Mouse (Mus musculus) kidney, postnatal 0 days (tissue): ENCODE measurements at regions not wholly inside any gene's neighbourhood (a gene's known extent, or its start where the extent isn't known, plus 50 kb on each side); places are given as distances from the start of the nearest gene placed in this dataset.
A peak's percentile ranks its signal among the peaks of the same experiment; 100 is the strongest.

Source experiments
- ATAC-seq: fragments of 200-750 bp; cut with Nextera tagmentation; replicated peaks from 2 replicates; pipeline ENCODE4 v1.8.0; 2017; ENCODE audit warnings: low read depth, moderate number of reproducible peaks, moderate TSS enrichment, moderate library complexity; ENCODE audit not compliant: low FRiP score
- DNase-seq: peaks from one replicate; pipeline ENCODE4 v3.0.0-alpha.2; 2016; ENCODE audit warnings: low spot score
- H3K27ac ChIP-seq: fragments of 300-500 bp; sonication (generic); 2 replicates; pipeline ENCODE4 v1.5.1; 2014; ENCODE audit warnings: mild to moderate bottlenecking
- H3K27me3 ChIP-seq: fragments of 300-500 bp; sonication (generic); 2 replicates; pipeline ENCODE4 v1.6.1; 2014; ENCODE audit warnings: low read length, mixed read lengths; ENCODE audit not compliant: insufficient read depth
- H3K36me3 ChIP-seq: fragments of 300-500 bp; sonication (generic); 2 replicates; pipeline ENCODE4 v1.6.1; 2014; ENCODE audit warnings: low read length, mixed read lengths; ENCODE audit not compliant: insufficient read depth
- H3K4me1 ChIP-seq: fragments of 300-500 bp; sonication (generic); replicated peaks from 2 replicates; pipeline ENCODE4 v1.6.1; 2014; ENCODE audit warnings: antibody characterized with exemption, low read length, mixed read lengths; ENCODE audit not compliant: insufficient read depth
- H3K4me2 ChIP-seq: fragments of 300-500 bp; sonication (generic); 2 replicates; pipeline ENCODE4 v1.6.1; 2014; ENCODE audit warnings: mild to moderate bottlenecking, low read length, moderate library complexity, mixed read lengths
- H3K4me3 ChIP-seq: fragments of 300-500 bp; sonication (generic); replicated peaks from 2 replicates; pipeline ENCODE4 v1.5.1; 2014; ENCODE audit warnings: low read depth, low read length
- H3K9ac ChIP-seq: fragments of 300-500 bp; sonication (generic); 2 replicates; pipeline ENCODE4 v1.6.1; 2014; ENCODE audit warnings: low read depth, low read length
- H3K9me3 ChIP-seq: fragments of 300-500 bp; sonication (generic); replicated peaks from 2 replicates; pipeline ENCODE4 v1.6.1; 2016; ENCODE audit warnings: low read length, inconsistent platforms, mixed read lengths
- CTCF ChIP-seq: IDR thresholded peaks from 2 replicates; pipeline ENCODE4 v1.5.1; 2016; ENCODE audit warnings: antibody characterized with exemption, low read depth, mild to moderate bottlenecking, moderate library complexity
- WGBS: fragments of 180-500 bp; shearing (Covaris S2); extraction: QIAGEN DNeasy Blood & Tissue Kit; methylation state at CpG from one replicate; pipeline ENCODE4 v1.1.7; 2014; 5-methylcytosine and 5-hydroxymethylcytosine counted together

DNA sequence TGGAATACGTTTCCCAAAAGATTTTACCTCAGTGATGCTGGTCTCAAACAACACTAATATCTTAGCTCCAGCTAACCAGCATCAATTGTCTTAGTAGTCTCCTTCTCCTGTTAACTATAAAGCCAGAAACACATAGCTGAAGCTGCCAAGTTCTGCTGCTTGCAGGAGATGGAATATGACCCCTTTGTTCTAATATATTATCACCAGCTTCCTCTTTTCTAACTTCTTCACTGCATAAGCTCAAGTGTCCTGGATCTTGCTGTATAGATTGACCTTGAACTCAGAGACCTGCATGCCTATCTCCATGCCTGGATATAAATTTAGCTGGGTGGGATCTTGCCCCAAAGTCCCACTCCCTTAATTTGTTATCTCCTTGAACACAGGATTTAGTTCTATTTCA, 94.8 kb downstream of the Rbm46 start:
- no peaks in the 10 kb centered on the region for H3K9me3 ChIP-seq
- no peaks in the 10 kb centered on the region for H3K36me3 ChIP-seq
- TF ChIP-seq CTCF: no peak
- no peak for ATAC-seq
- H3K27me3 ChIP-seq: no peaks in the 10 kb centered on the region
- WGBS: 68% methylated on average over 1 of the region's 1 CpGs
- DNase-seq: no peak
- H3K4me2 ChIP-seq: no peak overlapping the region
- H3K4me1 ChIP-seq: no peaks in the 10 kb centered on the region
- H3K27ac ChIP-seq: no peak overlapping the region
- H3K9ac ChIP-seq: no peak overlapping the region
- H3K4me3 ChIP-seq: no peak overlapping the region

DNA sequence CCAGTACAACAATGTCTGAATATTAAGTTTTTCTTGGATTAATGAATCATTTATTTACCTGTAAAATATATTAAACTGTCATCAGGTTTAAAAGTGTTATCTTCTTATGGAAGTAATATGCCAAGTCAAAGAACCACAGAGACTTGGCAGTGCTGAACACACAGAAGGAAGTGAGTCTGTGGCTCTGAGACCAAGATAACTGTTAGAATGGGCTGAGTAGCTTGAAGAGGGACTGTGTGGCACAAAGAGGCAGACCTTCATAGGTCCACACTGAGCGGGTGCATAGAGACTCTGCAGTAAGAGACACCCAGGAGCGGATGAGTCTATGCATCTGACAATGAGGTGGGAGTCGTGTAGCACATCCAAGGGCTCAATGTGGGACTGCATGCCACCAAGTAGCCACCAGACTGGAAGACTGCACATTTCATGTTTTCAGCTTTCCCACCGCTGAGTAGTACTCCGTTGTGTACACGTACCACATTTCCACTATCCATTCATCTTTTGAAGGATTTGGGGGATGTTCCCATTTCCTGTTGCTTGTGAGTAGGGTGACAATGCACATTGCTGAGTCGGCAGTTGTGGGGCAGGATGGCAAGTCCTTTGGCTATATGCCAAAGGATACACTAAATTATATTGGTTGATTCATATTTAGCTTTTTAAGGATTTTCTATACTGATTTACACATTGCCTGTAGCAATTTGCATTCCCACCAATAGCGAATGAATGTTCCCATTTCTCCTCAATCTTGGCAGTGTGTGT, 105.6 kb downstream of the Rbm46 start:
- no peak overlapping the region for H3K9ac ChIP-seq
- DNase-seq (no peak), ATAC-seq (no peak)
- no peaks in the 10 kb centered on the region for H3K27me3 ChIP-seq
- H3K36me3 ChIP-seq: no peaks in the 10 kb centered on the region
- H3K4me2 ChIP-seq: no peak overlapping the region
- 87% methylated on average over 8 of the region's 8 CpGs for WGBS
- no peak overlapping the region for H3K4me3 ChIP-seq
- H3K4me1 ChIP-seq: no peaks in the 10 kb centered on the region
- TF ChIP-seq CTCF: no peak
- H3K27ac ChIP-seq: no peak overlapping the region
- H3K9me3 ChIP-seq: no peaks in the 10 kb centered on the region

DNA sequence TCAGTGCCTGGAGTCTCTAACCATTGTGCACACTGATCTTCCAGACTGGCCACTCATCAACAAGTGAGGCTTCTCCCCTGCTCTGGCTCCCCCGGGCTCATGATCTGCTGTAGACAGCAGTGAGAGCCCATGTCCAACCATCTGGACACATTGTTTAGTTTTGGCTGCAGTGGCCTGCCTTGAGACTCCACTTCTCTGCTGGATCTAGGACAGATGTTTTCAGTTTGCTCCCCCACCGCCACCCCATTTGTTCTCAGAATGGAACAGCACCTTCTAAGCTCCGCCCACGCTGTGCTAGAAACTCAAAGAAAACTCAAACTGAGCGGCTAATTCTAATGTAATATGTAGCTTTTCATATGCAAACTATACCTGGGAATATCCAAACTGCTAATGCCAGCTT, 108.8 kb downstream of the Rbm46 start:
- no peak for ATAC-seq
- Histone ChIP-seq H3K27me3 (no peaks in the 10 kb centered on the region), H3K4me1 (no peaks in the 10 kb centered on the region), H3K36me3 (no peaks in the 10 kb centered on the region), H3K4me3 (no peak overlapping the region), H3K9ac (no peak overlapping the region), H3K9me3 (no peaks in the 10 kb centered on the region), H3K4me2 (no peak overlapping the region), H3K27ac (no peak overlapping the region)
- peak; percentile 11 for DNase-seq
- 62% methylated on average over 5 of the region's 5 CpGs for WGBS
- TF ChIP-seq CTCF: no peak

DNA sequence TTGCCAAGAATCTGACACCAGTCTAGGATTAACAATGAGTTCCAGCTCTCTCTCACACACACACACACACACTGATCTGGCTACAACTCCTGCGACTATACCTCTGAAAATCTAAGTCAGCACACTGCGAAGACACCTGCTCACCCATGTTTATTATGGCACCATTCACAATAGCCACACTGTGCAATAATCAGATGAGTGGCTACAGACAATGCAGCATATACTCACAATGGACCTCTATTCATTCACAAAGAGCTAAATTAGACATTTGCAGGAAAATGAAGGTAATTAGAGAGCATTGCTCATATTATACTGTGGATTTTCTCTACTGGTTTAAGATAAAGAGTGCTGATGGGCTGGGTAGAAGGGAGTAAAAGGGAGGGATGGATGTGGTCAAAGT, 116.3 kb downstream of the Rbm46 start:
- 91% methylated on average over 2 of the region's 2 CpGs for WGBS
- H3K27me3 ChIP-seq: no peaks in the 10 kb centered on the region
- no peak overlapping the region for H3K4me3 ChIP-seq
- H3K4me1 ChIP-seq: no peaks in the 10 kb centered on the region
- ATAC-seq: no peak
- no peak overlapping the region for H3K9ac ChIP-seq
- no peak for DNase-seq
- no peak for TF ChIP-seq CTCF
- H3K27ac ChIP-seq: no peak overlapping the region
- no peaks in the 10 kb centered on the region for H3K36me3 ChIP-seq
- H3K4me2 ChIP-seq: no peak overlapping the region
- H3K9me3 ChIP-seq: no peaks in the 10 kb centered on the region

DNA sequence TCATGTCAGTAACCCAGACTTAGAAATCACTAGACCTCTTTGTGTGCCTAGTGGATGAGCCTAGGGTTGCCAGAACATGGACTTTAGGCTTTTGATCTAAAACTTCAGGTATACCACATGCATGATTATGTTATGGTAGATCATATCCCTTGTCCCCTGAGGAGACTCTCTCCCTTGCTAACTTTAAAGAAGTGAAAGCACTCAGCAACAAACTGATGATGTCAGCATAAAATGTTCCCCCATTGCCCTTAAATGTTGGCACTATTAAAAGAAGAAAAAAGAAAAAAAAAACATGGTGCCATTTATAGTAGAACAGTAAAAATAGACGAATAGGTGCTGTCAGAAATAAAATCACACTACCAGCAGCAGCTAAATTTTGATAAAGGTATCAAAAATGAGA, 117.3 kb downstream of the Rbm46 start:
- Histone ChIP-seq H3K36me3 (no peaks in the 10 kb centered on the region), H3K27me3 (no peaks in the 10 kb centered on the region), H3K4me2 (no peak overlapping the region), H3K27ac (no peak overlapping the region), H3K4me1 (no peaks in the 10 kb centered on the region), H3K9me3 (no peaks in the 10 kb centered on the region), H3K4me3 (no peak overlapping the region), H3K9ac (no peak overlapping the region)
- ATAC-seq (no peak), DNase-seq (no peak)
- TF ChIP-seq CTCF: no peak
- whole genome bisulfite sequencing: 74% methylated on average over 1 of the region's 1 CpGs

DNA sequence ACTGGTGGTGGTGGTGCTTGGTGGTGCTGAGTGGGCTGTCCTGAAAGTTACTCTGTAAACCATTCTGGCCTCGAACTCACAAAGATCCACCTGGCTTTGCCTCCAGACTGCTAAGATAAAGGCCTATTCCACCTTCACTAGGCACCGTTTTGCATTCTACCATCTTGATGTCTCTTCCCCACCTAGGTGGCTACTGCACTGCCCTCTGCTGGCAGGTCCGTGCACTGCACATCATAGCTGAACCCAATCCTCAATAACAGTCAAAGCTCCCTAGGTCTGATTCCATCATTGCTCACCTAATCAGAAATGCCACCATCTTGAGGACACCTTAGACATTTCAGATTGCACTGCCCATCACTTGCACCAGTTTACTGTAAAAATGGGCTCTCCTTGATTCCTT, 150.7 kb downstream of the Rbm46 start:
- no peaks in the 10 kb centered on the region for H3K4me1 ChIP-seq
- no peak overlapping the region for H3K9ac ChIP-seq
- H3K27ac ChIP-seq: no peak overlapping the region
- no peaks in the 10 kb centered on the region for H3K27me3 ChIP-seq
- 24% methylated on average over 3 of the region's 3 CpGs for WGBS
- no peaks in the 10 kb centered on the region for H3K9me3 ChIP-seq
- peak; percentile 88 for TF ChIP-seq CTCF
- no peak overlapping the region for H3K4me3 ChIP-seq
- H3K36me3 ChIP-seq: no peaks in the 10 kb centered on the region
- H3K4me2 ChIP-seq: no peak overlapping the region
- no peak for ATAC-seq
- DNase-seq: peak; percentile 50

DNA sequence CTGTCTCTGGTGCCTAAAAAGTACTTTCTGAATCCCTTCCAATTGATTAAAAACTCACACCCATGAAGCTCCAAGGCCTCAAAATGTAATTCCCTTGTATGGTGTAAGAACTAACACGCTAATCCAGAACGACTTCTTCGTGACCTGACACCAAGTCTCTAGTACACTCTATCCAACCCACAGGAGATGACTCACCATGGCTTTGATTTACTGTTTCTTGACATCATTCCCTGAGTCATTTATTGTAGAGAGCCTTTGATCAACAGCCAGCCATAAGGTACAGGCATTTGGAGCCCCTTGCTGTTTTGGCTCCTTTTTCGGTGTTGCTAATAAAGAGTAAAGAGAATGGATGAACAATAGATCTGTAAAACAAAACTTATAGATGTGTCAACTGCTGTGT, 159.7 kb upstream of the Npy2r start:
- no peak for DNase-seq

More for the DNA sequence above, 159.7 kb upstream of the Npy2r start:
- Histone ChIP-seq H3K4me2 (no peak overlapping the region), H3K27me3 (no peaks in the 10 kb centered on the region), H3K4me1 (no peaks in the 10 kb centered on the region), H3K9me3 (no peaks in the 10 kb centered on the region), H3K36me3 (no peaks in the 10 kb centered on the region), H3K9ac (no peak overlapping the region), H3K27ac (no peak overlapping the region), H3K4me3 (no peak overlapping the region)
- ATAC-seq: no peak
- 52% methylated on average over 4 of the region's 4 CpGs for WGBS
- no peak for TF ChIP-seq CTCF
